Mouse (Mus musculus) embryonic facial prominence, embryonic 13.5 days (tissue): Measurements from ENCODE around the gene Ndst2. TPM values are rescaled to one million over a fixed set of nuclear protein-coding genes. Genes with fewer than 3 reads are reported as not detected.

Experiments used
- ATAC-seq: fragments of 200-750 bp; cut with Nextera tagmentation; 2 replicates; pipeline ENCODE4 v1.8.0; 2017; ENCODE audit warnings: low read depth; ENCODE audit not compliant: insufficient number of reproducible peaks, insufficient read depth, low FRiP score, low TSS enrichment
- H3K27ac ChIP-seq: fragments of 300-500 bp; sonication (generic); 2 replicates; pipeline ENCODE4 v1.5.1; 2015; ENCODE audit warnings: moderate library complexity, mild to moderate bottlenecking, inconsistent platforms
- H3K27me3 ChIP-seq: fragments of 300-500 bp; sonication (generic); 2 replicates; pipeline ENCODE4 v1.6.1; 2015; ENCODE audit warnings: mild to moderate bottlenecking, inconsistent platforms
- H3K36me3 ChIP-seq: fragments of 300-500 bp; sonication (generic); 2 replicates; pipeline ENCODE4 v1.6.1; 2015; ENCODE audit warnings: mild to moderate bottlenecking, inconsistent platforms
- H3K4me1 ChIP-seq: fragments of 300-500 bp; sonication (generic); 2 replicates; pipeline ENCODE4 v1.6.1; 2015; ENCODE audit warnings: inconsistent platforms
- H3K4me2 ChIP-seq: fragments of 300-500 bp; sonication (generic); 2 replicates; pipeline ENCODE4 v1.6.1; 2015; ENCODE audit warnings: moderate library complexity, mild to moderate bottlenecking, inconsistent platforms
- H3K4me3 ChIP-seq: fragments of 300-500 bp; sonication (generic); 2 replicates; pipeline ENCODE4 v1.5.1; 2015; ENCODE audit warnings: mild to moderate bottlenecking, inconsistent platforms
- H3K9ac ChIP-seq: fragments of 300-500 bp; sonication (generic); 2 replicates; pipeline ENCODE4 v1.6.1; 2015; ENCODE audit warnings: mild to moderate bottlenecking, inconsistent platforms
- H3K9me3 ChIP-seq: fragments of 300-500 bp; sonication (generic); 2 replicates; pipeline ENCODE4 v1.6.1; 2016; ENCODE audit warnings: inconsistent platforms
- WGBS: fragments of 180-500 bp; shearing (Covaris S2); methylation state at CpG from one replicate; pipeline ENCODE4 v1.1.7; 2015; ENCODE audit warnings: mixed read lengths; 5-methylcytosine and 5-hydroxymethylcytosine counted together
- polyA plus RNA-seq: library from polyadenylated mRNA; unstranded; fragments of >200 nt; fragmentation: Nextera tagmentation; extraction: Ambion mirVana; gene quantifications from 2 replicates; pipeline ENCODE4 v1.2.1, GENCODE M21; 2015

Gene Ndst2
- polyA plus RNA-seq, 1 experiment from 2014 or later, result 28.5 TPM

GRCm38 (mm10) chr14:20695761-20696520 lies 38.4 kb downstream of the Ndst2 start:
- Histone ChIP-seq H3K27ac (peak overlapping the region; percentile 97), H3K27me3 (no peaks in the 10 kb centered on the region), H3K4me3 (peak overlapping the region; percentile 87), H3K9ac (peak overlapping the region; percentile 94), H3K4me2 (peak overlapping the region; percentile 75), H3K36me3 (peaks cover 46% of the 10 kb centered on the region), H3K4me1 (peaks cover 50% of the 10 kb centered on the region), H3K9me3 (no peaks in the 10 kb centered on the region)
- 14% methylated on average over 27 of the region's 27 CpGs for WGBS
- ATAC-seq, result no peak

GRCm38 (mm10) chr14:20694884-20695760 lies 39.2 kb downstream of the Ndst2 start, which contains the start of gene Fut11:
Fut11 (plus strand) TSS chr14:20694968.
- H3K9me3 ChIP-seq, result no peaks in the 10 kb centered on the region
- H3K4me3 ChIP-seq, result peak within 1 kb of the TSS; percentile 87
- H3K4me1 ChIP-seq, result peaks cover 44% of the 10 kb centered on the region
- peaks cover 52% of the 10 kb centered on the region for H3K36me3 ChIP-seq
- peak within 1 kb of the TSS; percentile 94 for H3K9ac ChIP-seq
- H3K4me2 ChIP-seq, result peak within 1 kb of the TSS; percentile 75
- H3K27me3 ChIP-seq, result no peaks in the 10 kb centered on the region
- H3K27ac ChIP-seq, result peak within 1 kb of the TSS; percentile 97
- WGBS, result under 1% methylated on average over 111 of the region's 111 CpGs
- ATAC-seq, result peak; percentile 87

GRCm38 (mm10) chr14:20694185-20694883 lies 40.0 kb downstream of the Ndst2 start:
- Histone ChIP-seq H3K4me1 (peaks cover 38% of the 10 kb centered on the region), H3K27me3 (no peaks in the 10 kb centered on the region), H3K27ac (peak overlapping the region; percentile 97), H3K4me3 (peak overlapping the region; percentile 87), H3K9me3 (no peaks in the 10 kb centered on the region), H3K4me2 (peak overlapping the region; percentile 75), H3K9ac (peak overlapping the region; percentile 94), H3K36me3 (peaks cover 60% of the 10 kb centered on the region)
- ATAC-seq, result peak; percentile 11; the same call in 1 of the 2 replicates
- whole genome bisulfite sequencing, result 52% methylated on average over 13 of the region's 13 CpGs

GRCm38 (mm10) chr14:20693589-20694101 lies 40.7 kb downstream of the Ndst2 start:
- H3K36me3 ChIP-seq, result peaks cover 65% of the 10 kb centered on the region
- H3K9ac ChIP-seq, result no peak overlapping the region
- no peak overlapping the region for H3K4me3 ChIP-seq
- H3K4me1 ChIP-seq, result peaks cover 33% of the 10 kb centered on the region
- no peak for ATAC-seq
- no peaks in the 10 kb centered on the region for H3K27me3 ChIP-seq
- H3K4me2 ChIP-seq, result no peak overlapping the region
- H3K9me3 ChIP-seq, result no peaks in the 10 kb centered on the region
- H3K27ac ChIP-seq, result no peak overlapping the region
- 92% methylated on average over 10 of the region's 10 CpGs for WGBS

- Histone ChIP-seq H3K9ac (no peak overlapping the region), H3K36me3 (peaks cover 76% of the 10 kb centered on the region), H3K9me3 (no peaks in the 10 kb centered on the region), H3K4me3 (no peak overlapping the region), H3K4me2 (no peak overlapping the region), H3K27ac (no peak overlapping the region), H3K4me1 (peaks cover 15% of the 10 kb centered on the region), H3K27me3 (no peaks in the 10 kb centered on the region)
- ATAC-seq, result no peak
- 90% methylated on average over 6 of the region's 6 CpGs for WGBS
Measured at GRCm38 (mm10) chr14:20691772-20692171, 42.6 kb downstream of the Ndst2 start.

GRCm38 (mm10) chr14:20689009-20689408 lies 45.4 kb downstream of the Ndst2 start:
- no peak overlapping the region for H3K27ac ChIP-seq
- no peaks in the 10 kb centered on the region for H3K4me1 ChIP-seq
- WGBS, result 93% methylated on average over 2 of the region's 2 CpGs
- H3K9me3 ChIP-seq, result no peaks in the 10 kb centered on the region
- H3K4me2 ChIP-seq, result no peak overlapping the region
- H3K36me3 ChIP-seq, result peaks cover 98% of the 10 kb centered on the region
- no peak for ATAC-seq
- H3K9ac ChIP-seq, result no peak overlapping the region
- H3K4me3 ChIP-seq, result no peak overlapping the region
- H3K27me3 ChIP-seq, result no peaks in the 10 kb centered on the region

GRCm38 (mm10) chr14:20686576-20686975 lies 47.8 kb downstream of the Ndst2 start:
- Histone ChIP-seq H3K9me3 (no peaks in the 10 kb centered on the region), H3K36me3 (peaks cover 98% of the 10 kb centered on the region), H3K4me2 (no peak overlapping the region), H3K4me1 (no peaks in the 10 kb centered on the region), H3K4me3 (no peak overlapping the region), H3K27me3 (no peaks in the 10 kb centered on the region), H3K9ac (no peak overlapping the region), H3K27ac (no peak overlapping the region)
- WGBS, result 93% methylated on average over 3 of the region's 3 CpGs
- ATAC-seq, result no peak

- H3K4me1 ChIP-seq, result no peaks in the 10 kb centered on the region
- H3K27me3 ChIP-seq, result no peaks in the 10 kb centered on the region
- no peak overlapping the region for H3K27ac ChIP-seq
- H3K4me2 ChIP-seq, result no peak overlapping the region
- no peak overlapping the region for H3K4me3 ChIP-seq
- no peak overlapping the region for H3K9ac ChIP-seq
- peaks cover 100% of the 10 kb centered on the region for H3K36me3 ChIP-seq
- 73% methylated on average over 3 of the region's 3 CpGs for WGBS
- no peak for ATAC-seq
- no peaks in the 10 kb centered on the region for H3K9me3 ChIP-seq
Measured at GRCm38 (mm10) chr14:20682498-20682897, 51.9 kb downstream of the Ndst2 start.

GRCm38 (mm10) chr14:20681742-20682141 lies 52.6 kb downstream of the Ndst2 start:
- no peak overlapping the region for H3K27ac ChIP-seq
- no peaks in the 10 kb centered on the region for H3K9me3 ChIP-seq
- peaks cover 99% of the 10 kb centered on the region for H3K36me3 ChIP-seq
- H3K4me3 ChIP-seq, result no peak overlapping the region
- H3K27me3 ChIP-seq, result no peaks in the 10 kb centered on the region
- H3K9ac ChIP-seq, result no peak overlapping the region
- no peak for ATAC-seq
- H3K4me2 ChIP-seq, result no peak overlapping the region
- 89% methylated on average over 2 of the region's 2 CpGs for WGBS
- no peaks in the 10 kb centered on the region for H3K4me1 ChIP-seq

GRCm38 (mm10) chr14:20677906-20678305 lies 56.5 kb downstream of the Ndst2 start:
- Histone ChIP-seq H3K27me3 (no peaks in the 10 kb centered on the region), H3K9ac (no peak overlapping the region), H3K4me3 (no peak overlapping the region), H3K4me1 (peaks cover 12% of the 10 kb centered on the region), H3K9me3 (no peaks in the 10 kb centered on the region), H3K4me2 (no peak overlapping the region), H3K36me3 (peaks cover 71% of the 10 kb centered on the region), H3K27ac (no peak overlapping the region)
- WGBS, result 90% methylated on average over 4 of the region's 4 CpGs
- no peak for ATAC-seq
